ENCODE assay signal across 24 mouse cellular contexts in the genomic region with DNA sequence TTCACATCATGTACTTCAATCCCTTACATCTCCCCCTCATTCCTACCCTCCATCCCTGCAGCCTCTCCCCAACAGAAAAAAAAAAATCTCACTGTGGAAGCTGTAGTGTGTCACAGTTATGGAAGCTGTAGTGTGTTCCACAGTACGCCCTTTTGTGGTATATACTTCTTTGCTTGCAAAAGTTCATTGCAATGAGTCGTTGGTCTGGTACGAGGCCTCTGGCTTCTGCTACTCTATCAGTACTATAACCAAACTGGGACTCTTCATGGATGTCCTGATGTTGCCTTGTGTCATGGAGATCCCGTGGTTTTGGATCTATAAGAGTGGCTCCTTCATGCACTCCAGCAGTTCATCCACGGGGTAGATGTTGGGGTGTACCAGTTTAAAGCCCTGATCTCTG. TPM values are rescaled to one million over a fixed set of nuclear protein-coding genes. Genes with fewer than 3 reads are reported as not detected.
"Had no signal": no experiment of that assay in that cellular context is flagged by ENCODE, and none has a peak within 500 bp of the region (broad histone marks: within the 10 kb centered on the region; RNA-seq: fewer than 3 reads in every experiment).

No protein-coding gene starts in this region.

- H3K36me3 ChIP-seq: midbrain, embryonic 10.5 days; midbrain, embryonic 12.5 days; neural tube, embryonic 13.5 days; neural tube, embryonic 15.5 days had no signal

- H3K4me1 ChIP-seq: midbrain, embryonic 12.5 days; neural tube, embryonic 13.5 days; neural tube, embryonic 15.5 days had no signal

- DNase-seq: lung, adult 18-20 months; lung, embryonic 14.5 days; lung, postnatal 10 days; lung, postnatal 4 days; midbrain, embryonic 14.5 days; retina, postnatal 1 day; right cerebral cortex, adult 18-20 months; right cerebral cortex, postnatal 25 days; right cerebral cortex, postnatal 4 days; spleen, adult 18-20 months; thymus, adult 18-20 months; thymus, postnatal 25 days; thymus, postnatal 4 days had no signal

- H3K4me2 ChIP-seq: lung, embryonic 14.5 days; midbrain, embryonic 12.5 days; neural tube, embryonic 13.5 days; neural tube, embryonic 15.5 days had no signal

- H3K27me3 ChIP-seq: midbrain, embryonic 12.5 days; neural tube, embryonic 13.5 days; neural tube, embryonic 15.5 days had no signal

- H3K9me3 ChIP-seq: midbrain, embryonic 10.5 days; midbrain, embryonic 12.5 days; neural tube, embryonic 13.5 days; neural tube, embryonic 15.5 days had no signal

- H3K27ac ChIP-seq: midbrain, embryonic 10.5 days; midbrain, embryonic 12.5 days; neural tube, embryonic 13.5 days; neural tube, embryonic 15.5 days had no signal

- H3K4me3 ChIP-seq: midbrain, embryonic 10.5 days; midbrain, embryonic 12.5 days; neural tube, embryonic 13.5 days; neural tube, embryonic 15.5 days had no signal

- H3K9ac ChIP-seq: lung, embryonic 14.5 days; midbrain, embryonic 12.5 days; neural tube, embryonic 13.5 days; neural tube, embryonic 15.5 days had no signal

RNA-seq across cellular contexts. Expression of a gene that starts 39.0 kb away (rescaled TPM):
- polyA plus RNA-seq: liver, embryonic 16.5 days; midbrain, embryonic 10.5 days; midbrain, embryonic 14.5 days; midbrain, postnatal 0 days; neural tube, embryonic 11.5 days; neural tube, embryonic 13.5 days; neural tube, embryonic 15.5 days; small intestine, adult 2 months; stomach, embryonic 14.5 days; stomach, embryonic 16.5 days; urinary bladder, adult 2 months had no signal
